Mouse (Mus musculus) liver, adult 2 months (tissue): ENCODE results near the gene Ankrd35.

Experiments
- CTCF ChIP-seq: fragments of 200-500 bp; IDR thresholded peaks from 2 replicates; pipeline ENCODE4 v1.5.1; 2011; ENCODE audit warnings: low read depth, low read length, control low read depth
- POLR2A ChIP-seq: fragments of 200-500 bp; IDR thresholded peaks from 2 replicates; pipeline ENCODE4 v1.6.1; 2011; ENCODE audit warnings: low read length, control low read depth; ENCODE audit not compliant: insufficient read depth; ENCODE audit errors: extremely low read depth

DNA sequence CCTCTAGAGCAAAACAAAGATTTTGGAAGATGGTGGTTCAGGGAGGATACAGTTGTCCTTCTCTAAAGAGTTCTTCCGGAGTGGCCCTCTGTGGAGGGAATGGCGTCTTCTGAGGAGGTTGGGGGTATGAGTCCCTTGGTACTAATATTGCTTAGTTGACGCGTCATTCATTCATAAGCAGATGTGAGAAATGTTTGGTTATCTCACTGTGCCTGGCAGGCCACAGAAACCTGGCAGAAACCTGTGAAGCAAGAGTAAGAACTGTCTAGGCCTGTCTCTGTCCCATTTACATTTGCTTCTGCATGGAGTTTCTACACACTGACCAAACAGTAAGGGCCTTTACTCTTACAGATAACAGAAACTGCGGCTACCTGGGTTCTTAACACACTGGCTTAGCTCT lies 1.6 kb downstream of the Ankrd35 start:
- no peak for TF ChIP-seq CTCF
- no peak for TF ChIP-seq POLR2A
